Mouse (Mus musculus): ENCODE results near the gene Mdga1.

The Mdga1 gene

DNA sequence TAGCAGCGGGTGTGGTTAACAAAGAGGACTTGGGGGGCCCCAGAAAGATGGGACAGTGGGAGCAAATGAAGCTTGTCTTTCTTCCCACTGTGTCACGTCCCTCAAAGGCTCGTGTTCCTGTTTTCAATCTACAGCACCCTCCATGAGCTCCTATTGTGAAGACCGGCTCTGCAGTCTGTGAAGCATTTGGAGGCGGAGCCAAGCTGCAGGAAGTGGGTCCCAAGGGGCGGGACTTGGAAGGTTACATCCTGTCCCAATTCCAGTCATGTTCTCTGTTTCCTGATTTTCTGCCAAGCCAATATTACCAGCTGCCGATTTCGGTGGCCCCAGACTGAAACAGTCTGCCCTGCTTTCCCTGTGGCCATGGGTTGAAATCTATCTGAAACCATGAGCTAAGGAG is 11.7 kb upstream of the Mdga1 start:
- DNase-seq (ENCODE audit: low read depth, low spot score) = no peak

DNA sequence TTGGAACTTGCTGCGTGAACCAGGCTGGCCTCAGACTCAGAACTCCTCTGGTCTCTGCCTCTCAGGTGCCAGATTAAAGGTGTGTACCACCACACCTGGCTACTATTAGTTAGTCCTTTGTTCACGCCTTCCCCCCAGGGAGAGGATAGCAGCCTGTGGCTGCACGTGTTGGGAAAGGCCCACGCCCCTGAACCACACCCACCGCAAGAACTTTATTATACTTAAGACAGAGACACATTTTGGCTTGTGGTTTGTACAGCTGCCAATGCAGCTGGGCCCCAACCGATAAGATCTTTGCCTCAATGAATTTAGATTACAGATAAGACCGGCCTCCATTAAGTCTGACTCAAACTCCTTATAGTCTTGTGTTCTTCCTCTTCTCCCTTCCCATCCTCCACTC is 10.0 kb upstream of the Mdga1 start:
- DNase-seq (ENCODE audit: low read depth, low spot score) = peak; percentile 79

DNA sequence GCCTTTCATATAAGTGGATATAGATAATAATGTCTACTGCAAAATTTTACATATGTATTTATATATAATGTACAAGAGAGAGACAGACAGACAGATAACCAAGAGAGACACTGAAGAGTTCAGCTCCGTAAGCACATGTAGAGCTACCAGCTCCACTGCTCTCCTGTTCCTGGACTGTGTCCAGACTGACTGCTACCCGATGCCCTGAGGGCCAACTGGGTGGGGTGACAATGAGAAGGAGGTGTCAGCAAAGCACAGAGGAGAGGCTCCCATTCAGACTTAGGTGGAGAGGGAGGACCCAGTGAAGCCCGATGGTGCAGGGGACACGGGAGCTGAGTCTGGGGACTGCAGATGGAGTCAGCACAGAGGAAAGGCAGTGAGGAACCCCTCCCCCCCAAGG is 9.1 kb upstream of the Mdga1 start:
- no peak for DNase-seq (ENCODE audit: low read depth, low spot score)

DNA sequence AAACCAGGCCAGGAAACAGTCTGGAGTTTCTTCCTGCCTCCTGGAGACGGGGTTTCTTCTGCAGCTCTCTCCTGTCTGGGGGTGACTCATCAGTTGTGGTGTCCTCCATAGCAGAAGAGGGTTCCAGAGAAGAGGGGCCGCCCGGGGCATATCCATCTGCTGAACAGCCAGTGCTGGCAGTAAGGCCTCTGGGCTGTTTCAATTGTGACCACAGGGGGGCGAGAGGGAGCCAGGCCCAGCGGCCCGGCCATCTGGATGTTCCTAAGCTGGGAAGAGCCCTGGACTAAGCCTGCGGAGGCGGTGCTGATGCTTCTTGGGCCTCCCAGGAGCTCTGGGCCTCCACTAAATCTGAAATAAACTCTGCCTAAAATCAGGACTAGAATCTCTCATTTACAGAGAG is 5.8 kb upstream of the Mdga1 start:
- DNase-seq (ENCODE audit: low read depth, low spot score) = peak; percentile 61

DNA sequence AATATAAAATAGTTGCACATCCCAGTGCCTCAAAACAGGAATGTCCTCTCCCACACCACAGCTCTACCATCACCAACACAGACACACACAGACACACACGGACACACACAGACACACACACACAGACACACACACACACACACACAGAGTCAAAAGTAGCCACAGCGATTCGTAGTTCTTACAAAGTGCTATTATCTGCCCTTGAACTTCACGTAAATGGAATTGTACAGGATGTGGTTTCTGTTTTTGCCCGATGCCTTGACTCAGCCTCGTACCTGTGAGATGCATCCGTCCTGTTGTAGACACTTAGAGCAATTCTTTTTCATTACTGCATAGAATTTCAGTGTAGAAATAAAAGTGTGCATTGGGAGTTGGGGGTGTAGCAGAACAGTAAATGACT is 3.3 kb upstream of the Mdga1 start:
- peak; percentile 76 for DNase-seq (ENCODE audit: low read depth, low spot score)

DNA sequence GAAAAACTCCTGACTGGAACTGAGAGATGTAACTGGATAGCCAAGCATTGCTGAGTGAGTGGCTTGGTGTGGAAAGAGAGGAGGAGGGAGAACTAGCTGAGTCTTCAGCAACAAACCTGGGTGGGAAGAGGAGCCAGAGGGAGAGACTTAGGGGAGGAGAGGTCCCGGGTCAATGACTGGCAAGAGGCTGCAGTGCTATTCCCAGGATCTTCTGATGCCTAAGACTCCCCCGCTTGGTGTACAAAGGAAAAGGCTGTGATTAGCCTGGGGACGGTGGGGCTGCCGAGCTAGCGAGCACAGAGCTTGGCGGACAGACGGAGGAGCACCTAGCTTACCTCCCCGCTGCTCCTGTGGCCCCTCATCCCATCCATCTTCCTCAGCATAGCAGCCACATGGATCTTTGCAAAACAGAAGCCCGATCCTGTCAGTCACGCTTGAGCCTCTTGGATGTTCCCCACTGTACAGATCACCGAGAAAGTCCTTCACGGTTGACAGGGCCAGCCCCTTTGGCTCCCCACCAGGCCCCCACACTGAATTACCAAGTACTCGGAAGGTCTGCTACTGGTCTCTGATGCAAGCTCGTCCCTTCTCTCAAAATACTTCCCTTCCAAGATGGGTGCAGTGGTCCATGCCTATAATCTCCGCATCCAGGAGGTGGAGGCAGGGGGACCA is 2.0 kb upstream of the Mdga1 start:
- no peak for DNase-seq (ENCODE audit: low read depth, low spot score)

DNA sequence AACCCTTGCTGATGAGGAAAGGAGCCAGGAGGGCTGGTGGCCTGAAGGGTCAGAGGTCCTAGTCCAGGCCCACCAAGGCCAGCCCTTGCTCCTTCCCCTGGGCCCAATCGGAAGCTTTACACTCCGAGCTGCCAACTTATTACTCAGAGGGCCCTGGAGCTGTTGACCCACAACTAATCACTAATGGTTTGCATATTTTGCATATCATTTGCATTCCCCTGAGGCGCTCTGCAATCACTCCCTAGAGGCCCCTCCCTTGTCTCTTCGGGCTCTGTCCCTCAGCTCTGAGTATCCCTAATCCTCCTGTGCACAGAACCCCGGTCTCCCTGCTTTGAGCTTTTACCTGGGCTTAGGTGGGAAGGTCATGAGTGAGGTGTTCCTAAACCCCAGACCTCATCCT is 4.4 kb downstream of the Mdga1 start:
- no peak for DNase-seq (ENCODE audit: low read depth, low spot score)

DNA sequence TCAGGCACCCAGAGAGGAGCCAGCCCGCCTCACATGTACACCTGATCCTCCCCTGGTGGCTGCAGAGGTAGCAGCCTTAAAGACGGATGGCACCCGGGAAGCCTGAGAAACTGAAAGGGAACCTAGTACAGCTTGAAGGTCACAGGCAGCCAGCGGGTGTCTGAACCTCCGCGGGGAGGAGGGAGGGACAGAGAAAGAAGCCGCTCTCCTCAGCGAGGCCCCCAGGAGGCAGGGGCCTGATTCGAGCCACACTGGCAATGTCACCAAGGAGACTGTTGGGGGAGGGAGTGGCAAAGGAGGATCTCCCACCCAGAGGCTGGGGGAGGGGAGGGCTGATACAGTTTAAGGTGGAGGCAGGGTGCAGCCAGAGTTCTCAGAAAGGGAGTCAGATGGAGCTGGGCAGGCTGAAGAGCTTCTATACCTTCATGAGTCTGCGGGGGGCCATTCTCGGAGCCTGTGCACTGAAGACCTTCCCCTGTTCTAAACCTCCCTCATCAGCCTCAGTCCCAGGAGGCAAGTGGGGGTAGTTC is 6.1 kb downstream of the Mdga1 start:
- DNase-seq (ENCODE audit: low read depth, low spot score) = peak; percentile 51

DNA sequence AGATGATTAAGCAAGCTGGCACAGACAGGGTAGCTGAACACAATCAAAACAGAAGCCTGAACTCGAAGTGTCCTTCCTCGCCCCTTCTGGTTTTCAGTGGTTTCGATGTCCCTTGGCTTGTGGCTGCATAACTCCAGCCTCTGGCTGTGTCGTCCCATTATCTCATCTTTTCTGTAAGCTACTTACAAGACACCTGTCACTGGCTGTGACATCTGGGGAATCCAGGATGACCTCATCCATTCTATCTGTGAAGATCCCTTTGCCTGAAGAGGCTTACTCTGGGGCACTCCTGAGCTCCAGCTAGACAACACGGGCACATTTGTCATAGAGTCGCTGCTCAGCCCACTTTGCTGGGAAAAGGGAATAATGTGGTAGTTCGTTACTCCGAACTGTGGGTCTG is 14.0 kb downstream of the Mdga1 start:
- no peak for DNase-seq (ENCODE audit: low read depth, low spot score)

DNA sequence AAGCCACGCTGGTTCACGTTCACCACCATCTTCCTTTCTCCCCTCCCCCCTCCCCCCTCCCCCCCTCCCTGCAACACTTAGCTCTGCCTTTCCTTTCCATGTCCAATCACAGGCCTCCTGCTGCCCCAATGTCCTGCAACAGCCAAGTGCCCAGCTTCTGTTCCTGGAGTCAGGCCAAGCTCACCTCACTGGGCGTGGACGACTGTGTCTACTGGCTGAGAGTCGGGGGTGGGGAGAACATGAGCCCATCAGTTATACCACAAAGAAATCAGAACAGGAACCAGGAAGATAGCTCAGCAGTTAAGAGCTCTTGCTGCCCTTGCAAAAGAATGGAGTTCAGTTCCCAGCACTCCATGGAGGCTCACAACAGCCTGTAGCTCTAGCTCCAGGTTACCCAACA is 15.6 kb downstream of the Mdga1 start:
- DNase-seq (ENCODE audit: low read depth, low spot score) = no peak

DNA sequence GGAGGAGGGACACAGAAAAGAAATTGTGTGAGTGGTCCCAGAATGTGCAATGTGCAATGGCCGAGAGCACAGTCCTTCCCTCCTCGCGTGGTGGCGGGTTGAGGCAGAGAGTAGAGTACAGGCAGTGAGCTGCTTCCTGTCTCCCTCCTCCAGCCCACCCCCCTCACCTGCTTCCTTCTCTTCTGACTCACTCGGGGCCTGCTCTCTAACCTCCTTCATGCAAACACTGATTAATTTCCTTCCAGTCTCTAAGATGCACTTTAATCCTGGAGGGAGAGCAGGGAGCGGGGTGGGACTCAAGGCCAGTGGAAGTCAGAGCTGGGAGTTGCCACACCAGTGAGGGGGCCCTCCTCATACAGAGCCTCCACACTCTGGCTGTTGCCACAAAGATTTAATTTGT is 18.8 kb downstream of the Mdga1 start:
- peak; percentile 19 for DNase-seq (ENCODE audit: low read depth, low spot score)

DNA sequence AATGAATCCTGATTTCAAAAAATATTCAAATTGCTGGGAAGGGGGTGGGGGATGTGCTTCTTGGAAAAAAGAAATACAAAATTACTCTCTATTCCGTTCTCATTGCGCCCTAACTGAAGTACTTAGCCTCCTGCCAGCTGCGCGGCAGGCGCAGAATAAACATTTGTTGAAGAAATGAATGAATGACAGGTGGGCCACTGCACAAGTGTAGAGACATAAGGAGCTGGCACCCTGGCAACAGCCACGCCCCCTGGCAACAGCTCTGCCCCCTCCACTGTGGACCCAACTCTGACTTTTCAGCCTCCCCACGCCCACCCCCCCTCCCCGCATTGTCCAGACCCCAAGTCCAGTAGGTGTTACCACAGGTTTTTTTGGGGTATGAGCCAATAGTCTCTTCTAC is 19.3 kb downstream of the Mdga1 start:
- no peak for DNase-seq (ENCODE audit: low read depth, low spot score)

DNA sequence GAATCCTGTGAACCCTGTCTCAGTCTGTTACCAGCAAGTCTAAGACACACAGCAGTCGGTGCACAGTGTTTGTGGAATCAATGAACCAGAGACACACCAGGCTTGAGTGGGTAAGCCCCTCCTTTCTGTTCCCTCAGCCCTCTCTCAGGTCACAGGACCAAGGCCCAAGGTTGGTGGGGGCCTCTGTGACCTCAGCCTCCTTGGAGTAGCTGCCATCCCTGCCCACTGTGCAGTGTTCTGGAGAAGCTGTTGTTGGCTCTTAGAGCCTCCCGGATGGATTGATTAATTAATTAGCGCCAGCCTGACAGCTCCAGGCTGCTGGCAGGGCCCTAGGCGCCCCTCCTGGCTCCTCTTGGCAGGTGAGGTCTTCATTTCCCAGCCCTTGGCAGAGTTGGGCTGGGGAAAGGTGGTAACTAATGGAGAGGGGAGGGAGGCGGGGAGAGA is 22.6 kb downstream of the Mdga1 start:
- no peak for DNase-seq (ENCODE audit: low read depth, low spot score)

DNA sequence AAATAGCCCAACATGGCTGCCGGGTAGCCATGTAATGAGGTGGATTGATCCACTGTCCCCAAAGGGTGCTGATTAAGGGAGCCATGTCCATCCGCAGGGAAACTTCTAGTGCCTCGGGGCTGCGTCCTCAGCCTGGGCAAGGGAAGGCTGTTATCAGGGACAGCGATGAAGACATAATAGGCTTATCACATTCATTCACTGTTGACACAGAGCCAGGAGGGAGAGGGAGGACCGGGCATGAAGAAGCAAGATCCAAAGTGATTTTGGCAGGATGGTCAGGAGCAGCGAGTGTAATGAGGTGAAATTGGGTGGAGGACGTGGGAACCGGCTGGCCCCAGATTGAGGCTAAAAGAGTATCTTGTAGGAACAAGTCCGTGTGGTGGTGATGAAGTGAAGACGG is 25.5 kb downstream of the Mdga1 start:
- no peak for DNase-seq (ENCODE audit: low read depth, low spot score)

DNA sequence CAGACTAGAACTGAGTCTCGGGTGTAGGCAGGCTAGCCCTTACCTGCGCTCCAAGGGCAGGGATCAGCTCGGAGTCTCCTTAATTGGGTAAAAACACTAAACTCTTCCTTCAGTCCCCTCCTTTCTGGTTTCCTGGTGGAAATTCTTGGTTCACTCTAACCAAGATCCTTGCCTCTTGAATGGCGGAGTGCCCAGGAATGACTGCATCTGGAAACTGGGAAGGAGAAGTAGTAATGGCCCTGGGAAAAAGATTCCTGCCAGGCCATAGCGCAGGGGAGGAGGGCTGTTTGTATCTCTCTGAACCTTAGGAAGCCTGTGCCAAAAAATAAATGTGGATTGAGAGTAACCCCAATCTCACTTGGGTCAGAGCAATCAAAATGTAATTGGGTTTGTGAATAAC is 30.9 kb downstream of the Mdga1 start:
- no peak for DNase-seq (ENCODE audit: low read depth, low spot score)

DNA sequence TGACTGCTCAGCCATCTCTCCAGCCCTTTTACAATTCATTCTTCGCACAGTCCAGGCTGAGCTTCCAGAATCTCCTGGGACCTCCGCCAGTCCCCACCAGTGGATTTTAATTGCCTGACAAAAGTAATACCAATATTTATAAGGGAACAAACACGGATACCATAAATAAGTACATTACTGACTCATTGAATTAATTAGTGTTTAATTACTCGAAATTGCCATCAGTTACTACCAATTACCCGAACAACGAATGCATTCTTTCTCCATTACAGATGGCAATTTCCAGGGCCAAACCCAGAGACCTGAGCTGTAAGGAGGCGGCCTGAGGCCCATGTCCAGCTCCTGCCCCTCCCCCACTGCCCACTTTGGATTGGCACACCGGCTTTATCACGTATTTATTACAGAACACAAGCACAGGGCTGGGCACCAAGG is 32.5 kb downstream of the Mdga1 start:
- DNase-seq (ENCODE audit: low read depth, low spot score) = no peak

DNA sequence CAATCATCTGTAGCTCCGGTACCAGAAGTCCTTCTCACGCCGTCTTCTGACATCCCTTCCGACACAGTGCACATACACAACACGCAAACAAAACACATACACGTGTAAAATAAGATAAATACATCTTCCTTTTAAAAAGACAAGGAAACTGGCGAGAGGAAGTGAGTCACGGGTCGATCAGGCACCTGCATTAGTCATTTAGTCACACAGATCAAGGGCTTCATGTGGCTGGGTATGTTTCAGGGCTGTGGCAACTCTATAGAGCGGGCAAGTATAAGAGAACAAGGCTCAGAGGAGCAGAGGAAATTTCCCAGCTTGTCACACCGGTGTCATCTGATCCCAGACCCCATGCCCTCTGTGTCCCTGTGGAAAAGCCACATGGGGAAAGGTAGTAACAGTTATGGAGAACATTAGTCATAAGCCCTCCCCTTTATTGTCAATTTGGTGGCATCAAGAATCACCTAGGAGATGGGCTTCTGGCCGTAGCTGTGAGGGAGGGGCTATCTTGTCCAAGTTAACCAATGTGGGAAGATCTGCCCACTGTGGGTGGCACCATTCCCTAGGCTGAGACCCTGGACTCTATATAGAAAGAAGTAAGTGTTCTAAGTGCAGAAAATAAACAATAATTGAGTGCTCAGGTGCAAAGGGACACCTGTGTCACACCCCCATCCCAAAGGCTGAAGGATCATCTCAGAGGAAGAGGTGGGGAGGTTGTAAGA is 35.6 kb downstream of the Mdga1 start:
- peak; percentile 32 for DNase-seq (ENCODE audit: low read depth, low spot score)

DNA sequence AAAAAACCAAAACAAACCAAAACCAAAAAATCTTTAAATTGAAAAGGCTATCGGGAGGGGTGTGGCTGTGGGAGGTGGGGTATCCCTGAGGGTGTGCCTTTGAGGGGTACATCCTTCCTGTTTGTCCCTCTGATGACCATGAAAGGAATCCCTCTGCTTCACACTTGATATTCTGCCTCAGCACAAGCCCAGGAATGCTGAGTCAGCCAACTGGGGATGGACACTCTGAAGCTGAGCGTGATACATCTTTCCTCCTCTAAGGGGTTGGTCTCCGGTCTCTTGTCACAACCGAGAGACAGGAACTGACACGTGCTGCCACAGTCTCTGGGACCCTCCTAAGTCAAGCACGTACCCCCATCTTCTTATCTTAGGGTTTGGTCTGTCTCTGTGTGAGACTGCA is 37.1 kb downstream of the Mdga1 start:
- no peak for DNase-seq (ENCODE audit: low read depth, low spot score)

DNA sequence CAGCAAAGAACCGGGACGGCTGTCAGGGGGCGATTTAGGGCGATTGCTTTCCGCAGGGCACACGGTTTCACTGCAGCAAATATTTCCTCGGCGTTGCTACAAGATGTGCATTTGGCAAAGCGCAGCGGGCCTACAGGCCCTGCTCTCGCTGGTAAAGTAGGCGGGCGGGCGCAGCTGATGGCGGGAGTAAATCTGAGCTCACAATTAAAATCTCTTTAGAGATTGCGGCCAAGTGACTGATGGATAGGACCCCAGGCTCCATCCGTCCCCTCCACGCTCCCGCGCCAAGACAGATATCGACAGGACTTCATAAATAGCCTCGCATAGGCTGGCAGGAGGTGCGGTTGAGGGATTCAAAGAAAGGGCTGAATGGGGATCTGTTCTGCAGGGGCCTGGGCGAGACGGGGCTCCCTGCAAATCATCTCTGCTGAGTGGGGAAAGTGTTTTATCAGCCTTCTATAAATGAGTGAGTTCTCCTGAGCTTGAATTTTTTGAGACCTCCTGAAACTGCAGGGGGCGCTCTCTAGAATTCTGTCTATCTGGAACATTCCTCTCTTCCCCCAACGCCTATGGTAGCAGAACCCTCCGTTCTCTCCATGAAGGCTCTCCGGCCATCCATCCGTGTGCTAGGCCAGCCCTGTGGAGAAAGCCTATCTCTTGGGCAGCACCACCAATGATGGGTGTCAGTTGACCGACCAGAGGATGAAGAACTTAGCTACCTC is 38.5 kb downstream of the Mdga1 start:
- no peak for DNase-seq (ENCODE audit: low read depth, low spot score)

DNA sequence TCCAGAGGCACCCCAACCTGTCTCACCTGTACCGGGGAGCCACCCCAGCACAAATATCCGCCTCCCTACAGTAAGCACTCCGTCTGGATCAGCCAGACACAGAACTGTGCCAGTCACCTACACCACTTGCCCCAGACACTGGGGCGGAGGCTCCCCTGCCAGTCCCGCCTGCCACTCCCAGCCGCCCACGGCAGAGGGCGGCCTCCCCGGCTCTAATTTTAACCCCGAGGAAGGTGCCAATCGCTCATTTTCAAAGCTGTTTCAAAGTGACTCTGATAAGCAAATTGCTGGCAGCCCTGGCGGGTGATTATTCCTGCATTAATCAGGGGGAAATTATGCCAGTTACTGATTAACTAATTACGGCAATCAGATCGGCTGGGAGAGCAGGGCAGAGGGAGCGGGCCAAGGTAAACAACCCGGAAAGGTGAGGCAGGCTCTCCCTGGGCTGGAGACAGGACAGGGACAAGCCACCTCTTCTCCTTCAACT is 41.1 kb downstream of the Mdga1 start:
- peak; percentile 28 for DNase-seq (ENCODE audit: low read depth, low spot score)

DNA sequence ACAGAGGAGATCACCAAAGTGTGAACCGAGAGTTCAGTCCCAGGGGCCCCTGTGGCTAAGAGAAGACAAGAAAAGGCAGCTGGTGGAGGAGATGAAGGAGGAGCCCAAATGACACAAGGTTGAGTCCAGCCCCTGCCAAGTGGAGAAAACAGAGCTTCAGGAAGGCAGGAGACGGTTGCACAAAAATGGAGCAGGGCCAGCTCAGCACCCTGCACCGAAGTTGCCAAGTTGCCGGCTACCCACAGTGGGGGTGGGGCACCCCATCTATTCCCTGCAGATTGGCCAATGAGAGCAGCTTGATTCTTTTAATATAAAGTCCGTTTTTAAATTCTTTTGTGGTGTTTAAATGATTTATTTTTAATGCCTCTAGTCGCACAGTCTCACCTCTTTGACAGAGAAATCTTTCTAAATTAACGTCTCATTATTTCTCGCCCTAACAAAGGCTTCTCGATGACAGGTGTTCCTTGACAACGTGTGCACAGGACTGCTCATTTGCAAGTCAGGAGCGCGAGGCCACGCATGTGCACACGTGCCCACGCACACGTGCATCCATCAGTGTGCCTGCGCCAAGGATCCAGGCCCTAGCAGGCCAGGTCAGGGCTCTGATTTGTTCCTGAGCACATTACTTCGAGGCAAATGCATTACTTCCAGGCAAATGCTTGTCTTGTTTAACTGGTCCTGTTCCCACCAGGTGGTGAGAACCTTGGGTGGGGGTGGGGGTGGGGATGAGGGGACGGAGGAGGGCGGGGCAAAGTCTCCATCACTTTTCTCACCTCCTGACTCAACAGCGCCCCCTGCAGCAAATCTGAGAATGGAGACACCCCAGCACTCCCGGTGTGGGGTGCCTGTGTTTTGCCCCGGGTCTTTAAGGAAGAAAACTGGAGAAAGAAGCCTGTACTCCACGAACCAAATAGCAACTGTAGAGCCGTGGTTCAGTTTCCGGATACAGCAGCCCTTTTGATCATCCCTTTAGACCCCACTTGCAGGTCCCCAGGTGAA is 44.0 kb downstream of the Mdga1 start:
- DNase-seq (ENCODE audit: low read depth, low spot score) = no peak
